Mouse (Mus musculus) left cerebral cortex, postnatal 14 days (tissue): ENCODE measurements around the gene Eif2b5. TPM values are rescaled to one million over a fixed set of nuclear protein-coding genes. Genes with fewer than 3 reads are reported as not detected.

Experiments used
- total RNA-seq, 2 experiments: library from RNA; stranded (reverse); gene quantifications; 2 replicates each; pipeline ENCODE4 v1.2.3; 2021

Eif2b5 gene
- total RNA-seq, 2 experiments from 2014 or later = 55.0 to 57.6 TPM

Other genes starting within 250 kb of the Eif2b5 start
- 10 to 100 TPM; 62.2 to 63.4 TPM for gene Parl, start 196.4 kb upstream of the Eif2b5 start, total RNA-seq
- not detected for gene Cyp2ab1, start 173.4 kb upstream of the Eif2b5 start, total RNA-seq
- 100 to 1,000 TPM; 188 to 198 TPM for gene Abcc5, start 72.4 kb upstream of the Eif2b5 start, total RNA-seq
- 10 to 100 TPM; 82.2 to 86.1 TPM for gene Dvl3, start 18.2 kb downstream of the Eif2b5 start, total RNA-seq
- 100 to 1,000 TPM; 917 to 964 TPM for gene Ap2m1, start 36.7 kb downstream of the Eif2b5 start, total RNA-seq
- gene Abcf3, start 49.8 kb downstream of the Eif2b5 start, total RNA-seq = 10 to 100 TPM; 82.9 to 86.5 TPM
- 10 to 100 TPM; 58.6 to 63.8 TPM for gene Vwa5b2, start 90.7 kb downstream of the Eif2b5 start, total RNA-seq
- gene Eef1akmt4, start 112.8 kb downstream of the Eif2b5 start, total RNA-seq = 1 to 10 TPM; 1.6 to 2.6 TPM
- under 1 TPM in 1 of 2 experiments, not detected in 1; 0.34 TPM for gene Gm49333, start 112.8 kb downstream of the Eif2b5 start, total RNA-seq
- gene Alg3, start 112.9 kb downstream of the Eif2b5 start, total RNA-seq = 10 to 100 TPM; 13.0 to 14.3 TPM
- gene Camk2n2, start 122.5 kb downstream of the Eif2b5 start, total RNA-seq = 100 to 1,000 TPM; 176 to 177 TPM
- 10 to 100 TPM; 22.3 to 26.2 TPM for gene Ece2, start 131.0 kb downstream of the Eif2b5 start, total RNA-seq
- gene Psmd2, start 152.8 kb downstream of the Eif2b5 start, total RNA-seq = 100 to 1,000 TPM; 238 to 253 TPM
- gene Eif4g1, start 169.5 kb downstream of the Eif2b5 start, total RNA-seq = 100 to 1,000 TPM; 330 to 342 TPM
- 100 to 1,000 TPM; 381 to 399 TPM for gene Fam131a, start 194.4 kb downstream of the Eif2b5 start, total RNA-seq
- gene Polr2h, start 218.8 kb downstream of the Eif2b5 start, total RNA-seq = 10 to 100 TPM; 21.4 to 29.5 TPM
- 10 to 100 TPM; 56.5 to 58.7 TPM for gene Clcn2, start 218.9 kb downstream of the Eif2b5 start, total RNA-seq
- 10 to 100 TPM; 26.9 to 36.6 TPM for gene Chrd, start 234.3 kb downstream of the Eif2b5 start, total RNA-seq
- gene Thpo, start 235.7 kb downstream of the Eif2b5 start, total RNA-seq = 1 to 10 TPM; 3.8 to 4.5 TPM